Mouse (Mus musculus) adrenal gland, postnatal 10 days (tissue): ENCODE measurements around the gene Gatm. TPM values are rescaled to one million over a fixed set of nuclear protein-coding genes. Genes with fewer than 3 reads are reported as not detected.

Source experiments
- DNase-seq: peaks from one replicate; pipeline ENCODE4 v3.0.0; 2021; ENCODE audit warnings: mixed read lengths
- long read RNA-seq, 2 experiments: library from polyadenylated mRNA; stranded (forward); transcript quantifications; one replicate each; pipeline ENCODE4 v2.0.0; 2021
- total RNA-seq, 2 experiments: library from RNA; stranded (reverse); gene quantifications; 2 replicates each; pipeline ENCODE4 v1.2.3; 2021

The Gatm gene
- total RNA-seq: 10 to 100 TPM; 12.5 to 16.5 TPM
- long read RNA-seq, experiment 1, transcript Gatm-201 (9 exons, 2,389 nt): major isoform, 13 of 14 reads
- long read RNA-seq, experiment 1, partial matches to known transcripts: 1 of 14 reads
- long read RNA-seq, experiment 1, other reads (novel, unspliced or antisense): 0 of 14 reads
- long read RNA-seq, experiment 2, transcript Gatm-201 (9 exons, 2,389 nt): major isoform, 60 of 65 reads
- long read RNA-seq, experiment 2, partial matches to known transcripts: 3 of 65 reads
- long read RNA-seq, experiment 2, other reads (novel, unspliced or antisense): 2 of 65 reads

DNA sequence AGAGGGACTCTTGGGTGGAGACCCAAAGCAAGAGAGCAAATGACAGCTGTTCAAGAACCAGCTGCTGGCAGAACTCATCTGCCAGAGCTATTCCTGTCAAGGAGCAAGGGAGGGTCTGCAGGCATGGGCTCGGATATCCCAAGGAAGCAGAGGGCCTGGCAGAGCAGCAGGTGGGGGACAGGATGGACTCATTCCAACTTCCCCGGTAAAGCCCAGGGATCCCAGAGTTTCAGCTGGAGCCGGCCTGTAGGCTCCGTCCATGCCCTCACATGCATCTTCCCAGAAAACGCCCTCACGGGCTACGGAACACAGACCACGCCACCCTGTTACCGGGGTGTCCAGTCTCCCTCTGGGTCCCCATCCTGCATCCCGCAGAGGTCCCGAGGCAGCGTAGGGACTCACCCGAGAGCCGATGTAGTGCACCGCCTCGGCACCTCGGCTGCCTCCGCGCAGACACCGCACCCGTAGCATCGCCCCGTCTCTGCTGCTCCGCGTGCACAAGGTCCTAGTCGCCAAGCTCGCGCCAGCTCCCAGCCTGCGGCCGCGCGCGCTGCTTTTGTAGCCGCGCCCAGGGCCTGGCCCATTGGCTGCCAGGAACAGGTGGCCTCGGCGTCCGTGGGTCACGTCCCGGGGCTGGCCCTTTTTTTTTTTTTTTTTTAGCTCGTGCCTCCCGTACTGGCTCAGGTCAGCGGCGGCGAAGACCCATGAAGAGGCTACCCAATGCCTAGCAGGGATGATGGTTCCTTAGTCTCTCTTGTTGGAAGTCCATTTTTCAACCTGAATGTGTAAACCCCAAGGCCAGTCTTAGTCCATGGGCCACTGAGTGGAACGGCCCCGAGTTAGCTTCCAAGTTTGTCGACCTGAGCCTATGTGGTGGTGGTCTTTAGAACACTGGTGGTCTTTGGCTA is at the start of gene Gatm:
TSS of gene Gatm (minus strand) at position 558 of the 908 bp plus-strand sequence.
- DNase-seq: peak; percentile 75

DNA sequence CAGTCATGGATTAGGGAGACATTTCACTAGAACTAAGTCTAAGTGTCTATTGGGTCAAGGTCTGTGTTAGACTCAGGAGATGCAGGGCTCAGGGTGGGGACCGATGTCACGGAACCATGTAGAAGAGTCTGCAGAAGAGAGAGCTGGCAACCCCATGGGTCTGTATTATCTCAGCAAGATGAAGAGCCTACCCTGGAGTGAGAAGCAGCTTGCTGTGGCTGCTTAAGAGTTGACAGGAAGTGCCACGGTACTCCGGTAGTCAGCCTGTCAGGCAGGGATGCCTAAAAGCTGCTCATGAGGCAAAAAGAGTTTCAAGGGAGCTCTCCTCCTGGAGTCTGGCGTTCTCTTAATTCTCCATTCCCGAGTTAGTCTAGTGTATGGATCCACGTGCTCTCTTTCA is 48.7 kb upstream of the Gatm start:
- no peak for DNase-seq

DNA sequence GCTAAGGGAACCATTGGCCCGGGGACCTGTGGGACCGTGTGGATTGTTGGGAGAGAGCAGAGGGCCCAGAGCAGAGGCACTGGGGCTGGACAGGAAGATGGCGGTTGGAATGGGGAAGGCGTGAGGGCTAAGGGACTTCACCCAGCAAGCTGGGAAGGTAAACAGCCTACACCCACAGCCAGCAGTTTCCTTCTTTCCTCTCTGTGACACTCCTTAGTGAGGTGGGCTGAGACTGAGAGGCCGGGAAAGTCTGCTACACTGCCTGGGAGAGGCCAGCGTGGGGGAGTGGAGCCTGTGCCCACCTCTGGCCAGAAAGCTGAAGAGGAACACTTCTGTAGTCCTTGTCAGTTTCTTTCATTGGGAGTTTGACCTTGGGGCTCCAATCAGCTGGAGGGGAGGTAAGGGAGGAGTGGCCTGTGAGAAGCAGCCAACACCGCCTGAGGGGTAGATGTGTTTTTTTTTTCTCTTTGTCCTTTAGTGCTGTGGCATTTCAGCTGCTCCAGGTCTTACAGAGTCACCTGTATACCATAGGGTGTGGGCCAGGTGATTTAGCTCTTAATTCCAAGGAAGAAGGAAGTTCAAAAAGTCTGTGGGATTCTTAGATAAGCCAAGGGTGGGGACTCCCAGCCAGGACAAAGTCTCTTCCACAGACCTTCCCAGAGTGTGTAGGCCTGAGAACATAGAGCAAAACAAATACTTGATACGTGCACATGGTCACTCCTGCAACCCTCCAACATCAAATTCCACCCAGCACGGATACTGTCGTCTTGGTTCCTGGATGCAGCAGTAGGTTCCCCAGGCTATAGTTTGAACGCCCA is 46.8 kb upstream of the Gatm start:
- DNase-seq: no peak

DNA sequence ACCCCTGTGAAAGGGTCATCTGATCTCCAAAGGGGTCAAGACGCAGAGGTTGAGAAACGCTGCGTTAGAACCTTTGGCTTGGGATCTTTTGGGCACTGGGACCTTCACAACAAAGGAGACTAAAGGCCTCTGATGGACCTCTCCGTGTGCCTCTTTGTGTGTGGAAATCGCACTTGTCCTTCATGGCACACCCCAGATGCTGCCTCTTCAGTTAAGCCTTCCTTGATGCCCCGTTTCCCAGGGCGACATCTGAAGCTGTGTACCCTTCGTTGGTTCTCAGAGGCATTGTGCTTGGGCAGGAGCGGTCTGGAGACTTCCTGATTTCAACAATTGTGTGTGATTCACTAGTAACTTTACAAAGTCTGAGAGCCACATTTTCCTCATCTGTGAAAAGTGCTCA is 45.7 kb upstream of the Gatm start:
- DNase-seq: no peak

DNA sequence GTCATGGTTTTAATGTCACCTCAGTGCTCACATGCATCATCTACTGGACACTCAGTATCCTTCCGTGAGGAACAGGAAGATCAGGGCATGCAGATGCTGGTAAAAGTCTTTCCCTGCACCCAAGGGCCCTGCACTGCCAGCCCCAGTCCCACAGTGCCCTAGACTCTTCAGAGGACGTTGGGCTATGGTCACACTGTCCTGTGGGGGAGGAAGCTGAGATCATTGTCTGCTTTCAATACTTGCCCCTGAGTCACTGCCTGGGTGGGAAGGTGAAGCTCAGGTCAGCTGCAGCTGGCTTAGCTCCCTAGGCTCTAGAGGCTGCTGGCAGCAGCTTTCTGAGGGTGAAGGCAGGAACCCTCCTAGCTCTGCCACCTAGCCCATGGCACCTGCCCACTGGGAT is 44.9 kb upstream of the Gatm start:
- DNase-seq: no peak

DNA sequence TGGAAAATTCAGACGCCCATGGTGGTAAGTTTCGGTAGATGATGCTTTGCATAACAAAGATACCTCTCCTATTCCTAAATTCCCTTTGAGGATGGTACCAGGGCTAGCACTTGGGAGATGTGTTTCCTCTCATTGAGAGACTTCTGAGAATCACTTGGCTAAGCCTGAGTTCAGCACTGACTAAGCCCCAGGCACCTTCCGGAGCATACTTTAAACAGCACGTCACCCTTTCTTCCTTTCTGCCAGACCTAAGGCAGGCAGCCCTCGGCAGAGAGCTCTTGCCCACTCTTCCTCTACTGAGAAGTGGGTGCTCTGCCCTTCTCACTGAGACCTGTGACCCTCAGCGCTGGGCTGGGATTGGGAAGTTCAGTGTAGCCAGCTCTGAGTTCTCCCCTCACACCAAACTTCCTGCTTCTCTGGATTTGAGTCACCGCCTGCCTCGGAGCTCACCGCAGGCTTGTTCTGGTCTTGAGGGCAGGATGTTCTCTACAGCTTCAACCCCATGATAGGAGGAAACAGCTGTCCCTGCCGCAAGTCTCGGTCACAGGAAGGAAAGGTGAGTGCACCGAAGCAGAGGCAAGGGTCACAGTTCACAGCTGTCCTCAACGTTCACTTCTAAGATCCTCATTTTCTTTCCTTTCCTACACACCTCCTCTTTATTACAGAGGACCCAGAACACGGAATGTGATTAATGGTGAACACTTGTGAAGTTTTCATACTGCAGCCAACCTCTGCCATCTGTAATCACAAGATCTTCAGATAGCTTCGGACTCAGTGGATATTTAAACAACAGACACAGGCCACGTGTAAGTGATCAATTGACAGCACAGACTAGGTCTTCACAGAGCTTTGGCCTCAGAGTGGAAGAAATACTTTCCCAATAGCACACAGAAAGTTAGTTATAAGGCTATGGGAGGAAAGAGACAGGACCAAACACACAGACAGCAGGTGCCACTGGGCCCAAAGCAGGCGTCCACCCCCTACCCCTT is 41.3 kb upstream of the Gatm start:
- DNase-seq: peak; percentile 8

DNA sequence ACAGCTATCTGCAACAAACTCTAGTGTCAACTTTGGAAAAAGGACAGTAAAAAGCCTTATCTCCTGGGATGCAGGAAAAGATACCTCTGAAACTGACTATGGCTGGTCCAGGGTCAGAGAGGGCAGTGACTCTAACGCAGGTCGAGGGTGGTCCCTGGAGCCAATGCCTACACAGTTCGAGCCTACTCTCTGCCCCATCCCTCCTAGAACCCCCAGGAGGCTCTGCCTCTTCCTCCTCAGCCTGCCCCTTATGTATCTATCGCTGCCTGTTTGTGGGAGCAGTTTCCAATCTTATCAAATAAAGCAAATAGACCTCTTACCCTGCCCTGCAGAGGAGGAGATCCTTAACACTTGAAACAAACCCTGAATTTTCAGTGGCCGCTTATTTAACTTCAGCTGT is 27.6 kb upstream of the Gatm start:
- no peak for DNase-seq

DNA sequence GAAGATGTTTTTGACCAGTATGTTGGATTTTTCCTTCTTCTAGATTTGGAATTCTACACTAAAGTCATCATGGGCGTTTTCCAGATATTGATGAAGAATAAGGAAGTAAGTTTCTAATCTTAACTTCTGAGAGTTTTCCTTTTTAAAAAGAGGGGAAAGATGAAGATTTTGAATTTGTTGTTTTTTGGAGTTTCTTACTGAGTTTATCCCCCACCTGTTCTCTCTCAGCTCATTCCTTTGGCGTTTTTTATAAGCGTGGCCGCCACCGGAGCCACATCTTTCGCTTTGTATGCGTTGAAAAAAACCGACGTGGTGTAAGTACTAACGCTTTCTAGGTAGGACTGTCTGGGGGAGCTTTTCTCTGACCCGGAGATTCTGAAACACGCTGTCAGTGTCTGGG is 26.9 kb upstream of the Gatm start:
- no peak for DNase-seq

DNA sequence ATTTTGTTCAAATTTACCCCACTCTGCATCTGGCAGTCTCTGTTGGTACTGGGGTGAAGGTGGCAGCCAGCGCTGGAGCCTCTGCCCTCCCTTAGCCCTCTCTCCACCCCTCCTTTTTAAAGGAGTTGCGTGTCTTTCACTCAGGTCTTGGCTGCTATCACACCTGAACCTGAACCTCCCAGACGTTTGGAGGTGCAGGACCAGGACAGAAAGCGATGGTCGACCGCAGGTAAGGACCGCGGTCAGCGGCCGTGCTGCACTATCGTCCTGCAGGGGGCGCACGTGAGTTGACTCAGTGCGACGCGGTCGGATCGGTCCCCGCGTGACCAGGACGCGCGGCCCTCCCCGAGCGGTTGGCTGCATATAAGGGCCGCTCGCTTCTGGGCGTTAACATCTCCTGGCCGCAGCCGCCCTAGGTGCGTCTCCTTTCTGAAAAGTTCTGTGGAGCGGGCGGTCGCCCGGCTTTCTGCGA is 26.5 kb upstream of the Gatm start:
- peak; percentile 88 for DNase-seq

DNA sequence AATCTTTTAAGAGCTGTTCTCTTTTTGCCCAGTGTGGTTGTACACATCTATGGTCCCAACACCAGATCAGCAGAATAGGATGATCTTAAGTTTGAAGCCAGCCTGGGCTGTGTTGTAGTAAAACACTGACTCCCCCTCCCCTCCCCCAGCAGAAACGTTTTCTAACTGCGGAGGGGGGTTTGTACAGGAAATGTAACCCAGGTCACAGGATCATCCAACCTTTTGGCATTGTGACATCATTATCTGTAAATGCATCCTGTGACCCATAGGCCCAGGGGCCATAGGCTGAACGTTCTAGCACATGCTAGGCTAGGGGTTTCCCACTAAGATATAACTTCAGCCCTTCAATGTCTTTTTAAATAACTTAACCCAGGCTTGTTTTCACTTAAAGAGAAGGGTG is 25.6 kb upstream of the Gatm start, which contains the start of gene AA467197:
TSS of gene AA467197 (plus strand) at position 301 of the 400 bp plus-strand sequence.
- no peak for DNase-seq

DNA sequence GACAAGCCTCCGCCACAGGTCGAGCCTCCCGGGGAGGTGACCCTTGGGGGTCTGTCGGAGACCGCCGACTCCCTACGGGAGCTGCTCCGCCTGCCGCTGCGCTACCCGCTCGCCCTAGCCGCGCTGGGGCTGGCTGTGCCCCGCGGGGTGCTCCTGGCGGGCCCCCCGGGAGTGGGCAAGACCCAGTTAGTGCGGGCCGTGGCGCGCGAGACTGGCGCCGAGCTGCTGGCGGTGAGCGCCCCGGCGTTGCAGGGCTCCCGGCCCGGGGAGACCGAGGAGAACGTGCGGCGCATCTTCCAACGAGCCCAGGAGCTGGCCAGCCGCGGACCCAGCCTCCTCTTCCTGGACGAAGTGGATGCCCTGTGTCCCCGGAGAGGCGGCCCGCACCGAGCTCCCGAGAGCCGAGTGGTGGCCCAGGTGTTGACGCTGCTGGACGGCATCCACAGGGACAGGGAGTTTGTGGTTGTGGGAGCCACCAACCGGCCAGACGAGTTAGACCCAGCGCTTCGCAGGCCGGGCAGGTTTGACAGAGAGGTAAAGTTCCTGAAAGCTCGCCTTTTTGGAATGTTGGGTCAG is 20.2 kb upstream of the Gatm start:
- DNase-seq: peak; percentile 62

DNA sequence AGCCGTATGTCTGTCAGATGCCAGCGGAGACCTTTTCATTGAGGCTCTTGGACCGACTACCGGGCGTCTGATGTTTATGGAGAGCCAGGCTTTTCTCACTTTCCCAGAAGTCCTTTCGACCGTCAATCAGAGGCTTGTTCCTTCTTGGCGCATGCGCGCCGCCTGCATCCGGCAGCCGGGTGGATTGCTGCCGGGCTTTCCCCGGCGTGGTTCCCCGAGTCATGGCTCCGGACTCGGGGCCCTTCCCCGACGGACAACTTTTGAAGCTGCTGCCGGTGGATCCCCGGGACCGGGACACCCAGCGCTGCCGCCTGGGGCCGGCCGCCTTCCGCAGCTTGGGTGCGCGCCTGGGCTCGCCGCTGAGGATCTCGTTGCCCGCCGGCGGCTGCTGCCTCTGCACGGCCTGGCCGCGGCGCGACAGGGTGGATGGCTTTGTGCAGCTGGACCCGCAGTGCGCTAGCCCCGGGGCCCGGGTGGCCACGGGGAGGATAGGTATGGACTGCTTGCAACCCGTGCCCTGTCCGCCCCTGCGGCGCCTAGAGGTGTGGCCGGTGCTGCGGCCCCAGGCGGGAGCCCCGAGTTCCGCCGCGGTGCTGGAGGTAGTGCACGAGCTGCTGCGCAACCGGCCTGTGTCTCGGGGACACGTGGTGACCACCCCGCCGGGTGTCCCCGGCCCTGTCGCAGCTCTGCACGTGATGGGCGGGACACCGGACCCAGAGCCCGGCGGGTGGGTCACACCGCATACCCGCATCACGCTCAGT is 19.5 kb upstream of the Gatm start:
- peak; percentile 91 for DNase-seq

DNA sequence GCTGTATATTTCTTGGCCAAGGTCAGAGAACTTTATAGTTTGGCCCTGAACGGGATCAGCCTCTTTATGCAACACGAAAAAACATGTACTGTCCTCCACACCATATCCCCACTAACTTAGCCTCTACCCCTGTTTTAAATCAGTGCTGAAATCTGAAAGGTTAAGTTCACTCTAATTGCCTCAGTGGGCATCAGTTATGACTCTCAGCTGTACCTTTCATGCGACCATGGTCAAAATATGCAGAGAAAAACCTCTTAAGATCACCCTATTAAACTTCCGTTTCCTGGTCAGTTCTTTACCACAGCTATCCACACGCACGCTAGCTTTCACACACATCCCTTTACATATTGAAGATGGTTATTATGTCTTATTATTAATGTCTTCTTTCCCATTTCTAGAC is 18.8 kb upstream of the Gatm start:
- DNase-seq: no peak

DNA sequence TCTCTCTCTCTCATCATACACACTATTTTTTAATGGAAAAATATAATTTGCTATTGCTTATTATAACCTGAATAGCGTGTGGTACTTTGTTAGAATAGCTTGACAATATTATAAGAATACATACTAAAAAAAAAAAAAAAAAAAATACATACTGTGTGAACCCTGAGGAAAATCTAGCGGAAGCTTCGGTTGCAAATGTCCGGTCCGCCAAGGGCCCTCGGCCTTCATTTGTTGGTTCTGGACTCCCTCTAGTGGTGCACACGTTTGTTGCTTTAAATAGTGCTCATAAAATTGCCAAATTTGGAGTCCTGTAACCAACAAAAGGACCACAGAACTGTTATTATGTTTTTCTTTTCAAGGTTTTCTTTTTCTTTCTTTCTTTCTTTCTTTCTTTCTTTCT is 17.9 kb upstream of the Gatm start:
- peak; percentile 84 for DNase-seq

DNA sequence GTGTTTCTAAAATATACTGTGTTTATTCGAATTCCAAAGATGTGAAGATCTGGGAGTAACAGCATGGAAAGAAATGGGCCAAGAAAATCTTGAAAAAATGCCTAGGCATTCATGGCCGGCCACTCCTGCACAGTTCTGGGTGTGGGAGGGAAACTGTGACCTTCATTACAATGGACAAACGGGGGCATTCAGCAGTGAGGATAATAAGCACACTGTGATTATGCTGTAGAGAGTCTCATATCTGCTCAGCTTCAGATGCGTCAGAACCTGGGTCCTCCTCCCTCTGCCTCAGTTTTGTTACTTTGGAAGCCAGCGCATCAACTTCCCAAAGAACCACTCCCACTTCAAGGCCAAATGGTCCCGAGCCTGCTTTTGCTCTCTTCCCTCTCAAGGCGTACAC is 14.8 kb upstream of the Gatm start:
- DNase-seq: no peak

DNA sequence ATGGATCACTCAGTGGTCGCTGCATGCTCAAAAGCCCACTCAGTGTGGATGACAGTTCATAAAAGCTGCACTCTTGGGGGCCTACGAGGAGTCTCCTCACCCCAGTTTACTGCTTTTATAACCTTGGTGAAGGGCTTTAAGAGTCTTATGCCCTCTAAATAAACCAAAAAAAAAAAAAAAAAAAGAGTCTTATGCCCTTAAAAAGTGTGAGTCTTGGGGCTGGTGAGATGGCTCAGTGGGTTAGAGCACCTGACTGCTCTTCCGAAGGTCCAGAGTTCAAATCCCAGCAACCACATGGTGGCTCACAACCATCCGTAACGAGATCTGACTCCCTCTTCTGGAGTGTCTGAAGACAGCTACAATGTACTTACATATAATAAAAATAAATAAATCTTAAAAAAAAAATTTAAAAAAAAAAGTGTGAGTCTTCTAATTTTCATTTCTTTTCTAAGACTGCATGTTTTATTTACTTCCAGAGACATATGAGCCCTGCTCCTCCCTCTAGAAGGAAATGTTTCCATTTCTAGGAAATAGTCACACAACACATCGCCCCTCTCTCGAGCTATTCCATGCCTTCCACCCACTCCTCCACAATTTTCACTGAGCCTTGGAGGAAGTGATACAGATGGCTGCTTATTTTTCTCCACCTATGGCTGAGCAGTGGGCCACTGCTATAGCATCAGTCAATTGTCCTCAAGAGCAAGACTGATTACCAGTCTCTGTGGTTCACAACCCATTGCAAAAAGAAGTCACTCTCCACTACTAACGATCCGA is 10.4 kb upstream of the Gatm start:
- no peak for DNase-seq

DNA sequence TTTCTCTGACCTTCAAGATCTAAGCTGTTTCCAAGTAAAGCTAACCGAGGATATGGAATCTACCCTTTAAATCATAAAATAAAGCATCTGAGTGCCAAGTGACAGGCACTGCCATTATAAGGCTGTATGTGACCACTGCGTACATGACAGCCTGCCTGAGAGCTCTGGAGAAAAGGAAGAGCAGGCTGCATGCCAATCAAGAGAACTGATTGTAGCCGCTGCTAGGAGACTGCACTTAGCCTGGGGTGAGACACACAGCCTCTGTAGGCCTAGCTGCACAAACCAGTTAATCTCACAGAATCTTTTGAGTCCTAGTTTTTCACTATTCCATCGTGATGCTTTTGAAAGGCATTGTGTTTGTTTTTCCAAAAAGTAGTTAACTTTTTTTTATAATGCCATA is 7.6 kb upstream of the Gatm start:
- DNase-seq: no peak

DNA sequence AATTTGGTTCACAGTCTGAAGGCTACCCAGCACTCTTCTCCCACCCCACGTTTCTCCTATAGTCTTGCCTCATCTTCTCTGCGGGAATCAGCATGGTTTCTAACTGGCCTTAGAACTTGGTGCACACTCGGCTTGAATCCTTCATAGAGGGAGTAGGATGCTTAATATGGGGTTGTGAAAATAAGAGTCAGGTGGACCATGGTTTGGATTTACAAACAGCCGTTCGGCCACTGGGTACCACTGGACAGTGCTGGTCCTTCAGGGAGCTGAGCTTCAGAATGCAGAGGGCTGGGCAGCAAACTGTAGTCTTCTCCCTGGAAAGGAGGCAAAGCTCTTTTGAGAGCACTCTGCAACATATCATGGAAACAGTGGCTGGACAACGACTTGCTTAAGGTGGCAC is 6.7 kb upstream of the Gatm start:
- DNase-seq: no peak

DNA sequence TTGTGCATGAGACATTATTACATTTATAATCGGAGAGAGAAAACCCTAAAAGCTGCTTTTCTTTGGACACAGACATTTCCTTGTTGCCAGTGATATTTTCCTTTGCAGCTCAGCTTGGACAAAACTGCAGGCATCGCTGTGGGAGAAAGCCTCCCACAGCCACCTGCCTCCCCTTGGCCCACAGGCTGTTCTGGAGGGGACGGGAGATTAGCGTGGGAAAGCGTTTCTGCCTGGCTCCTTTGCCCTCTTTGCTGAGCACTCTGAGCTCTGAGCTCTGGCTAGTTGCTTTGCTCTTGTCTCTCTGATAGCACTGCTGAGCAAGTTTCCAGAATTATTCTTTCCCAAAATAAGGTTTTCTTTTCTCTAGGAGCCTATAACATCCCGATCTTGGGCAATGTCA is 5.1 kb upstream of the Gatm start:
- no peak for DNase-seq

DNA sequence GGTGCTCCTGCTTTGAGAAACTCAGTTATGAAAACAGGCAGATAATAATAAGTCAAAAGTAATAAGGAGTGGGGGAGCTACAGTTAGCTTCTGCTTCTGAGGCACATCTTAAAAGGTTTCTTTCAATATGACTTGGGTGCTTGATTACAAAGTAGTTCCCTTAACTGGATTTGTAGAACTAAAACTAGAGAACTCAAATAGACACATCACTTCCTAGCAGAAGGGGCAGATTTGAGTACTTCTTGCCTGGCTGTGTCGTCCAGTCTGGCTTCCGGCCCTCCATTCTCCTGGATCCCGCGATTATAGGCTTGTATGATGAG is 511 bp upstream of the Gatm start:
- no peak for DNase-seq
